Mouse (Mus musculus): Measurements from ENCODE around the gene Zfp92. TPM values are rescaled to one million over a fixed set of nuclear protein-coding genes. Genes with fewer than 3 reads are reported as not detected.

The Zfp92 gene
- polyA plus RNA-seq, 1 experiment from 2014 or later = 0.63 TPM

DNA sequence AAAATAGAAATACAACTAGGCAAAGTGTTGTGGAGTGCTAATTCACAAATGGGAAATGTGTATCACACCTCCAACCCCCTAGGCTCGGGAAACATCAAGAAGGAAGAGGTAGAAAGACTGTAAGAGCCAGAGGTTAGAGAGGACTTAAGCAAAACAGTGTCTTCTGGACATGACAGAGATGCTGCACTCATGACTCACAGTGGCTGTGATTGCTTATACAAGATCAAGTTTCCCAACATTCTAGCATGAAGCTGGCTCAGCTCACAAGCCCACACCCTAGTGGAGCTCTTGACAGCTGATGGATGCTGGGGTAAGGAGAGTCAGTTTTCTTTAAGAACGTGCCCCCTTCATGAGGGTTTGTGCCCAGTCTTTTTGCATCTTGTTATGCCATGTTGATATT is 30.5 kb downstream of the Zfp92 start:
- no peak for ATAC-seq
- H3K36me3 ChIP-seq = peaks cover 8% of the 10 kb centered on the region
- no peak overlapping the region for H3K27ac ChIP-seq
- no peak overlapping the region for H3K9ac ChIP-seq (replicated peaks)
- H3K4me2 ChIP-seq (replicated peaks) = no peak overlapping the region
- no peaks in the 10 kb centered on the region for H3K27me3 ChIP-seq
- H3K4me1 ChIP-seq (replicated peaks) = no peaks in the 10 kb centered on the region
- 68% methylated on average over 2 of the region's 2 CpGs for WGBS
- H3K9me3 ChIP-seq = no peaks in the 10 kb centered on the region
- no peak overlapping the region for H3K4me3 ChIP-seq (replicated peaks)

DNA sequence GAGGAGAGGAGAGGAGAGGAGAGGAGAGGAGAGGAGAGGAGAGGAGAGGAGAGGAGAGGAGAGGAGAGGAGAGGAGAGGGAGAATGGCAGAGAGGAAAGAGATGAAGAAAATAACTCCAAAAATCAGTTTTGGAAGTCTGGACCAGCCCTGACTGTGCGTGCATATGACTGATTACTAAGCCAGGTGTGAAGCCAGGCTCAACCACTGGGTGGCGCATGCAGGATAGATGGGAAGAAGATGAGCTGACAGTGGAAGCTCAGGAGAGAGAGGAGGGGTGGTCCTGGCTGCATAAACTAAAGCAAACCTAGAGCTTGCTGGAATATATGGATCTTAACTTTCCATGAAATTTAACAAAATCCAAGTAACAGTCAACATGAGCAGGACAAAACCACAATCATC is 41.1 kb downstream of the Zfp92 start:
- Histone ChIP-seq H3K4me3 (replicated peaks) (no peak overlapping the region), H3K4me2 (replicated peaks) (no peak overlapping the region), H3K9ac (replicated peaks) (no peak overlapping the region), H3K9me3 (no peaks in the 10 kb centered on the region), H3K27ac (no peak overlapping the region), H3K27me3 (no peaks in the 10 kb centered on the region), H3K36me3 (peaks cover 7% of the 10 kb centered on the region), H3K4me1 (replicated peaks) (no peaks in the 10 kb centered on the region)
- ATAC-seq = no peak
- 33% methylated on average over 2 of the region's 2 CpGs for whole genome bisulfite sequencing

DNA sequence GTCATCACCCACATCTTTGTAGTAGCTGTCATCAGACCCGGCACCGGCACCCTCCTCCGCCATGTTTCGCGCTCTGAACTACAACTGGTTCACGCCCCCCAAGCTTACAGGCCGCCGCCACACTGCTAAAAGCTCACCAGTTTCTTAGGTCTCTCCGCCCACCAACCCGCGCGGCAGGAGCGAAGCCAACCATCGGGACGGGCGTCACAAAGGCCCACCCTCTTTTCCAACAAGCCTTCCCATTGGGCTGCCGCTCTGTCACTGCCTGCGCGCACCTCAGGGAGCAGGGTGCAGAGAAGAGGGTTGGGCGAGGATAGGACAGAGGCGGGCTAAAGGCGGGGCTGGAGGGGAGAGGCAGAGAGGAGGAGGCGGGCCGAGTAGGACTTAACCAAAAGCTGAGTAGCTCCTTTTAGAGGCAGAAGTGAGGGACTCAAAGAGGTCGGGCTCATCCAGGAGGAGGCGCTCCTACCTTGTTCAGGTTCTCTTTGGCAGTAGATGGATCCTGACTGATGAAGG is 48.0 kb downstream of the Zfp92 start, which contains the start of gene Haus7:
Gene Haus7 (minus strand): TSS at position 168 of the 516 bp plus-strand sequence.
- 21% methylated on average over 26 of the region's 26 CpGs for WGBS
- H3K9me3 ChIP-seq = no peaks in the 10 kb centered on the region
- no peaks in the 10 kb centered on the region for H3K36me3 ChIP-seq
- H3K27ac ChIP-seq = peak within 1 kb of the TSS; percentile 60; the same call in 1 of the 2 replicates
- peak within 1 kb of the TSS; percentile 68 for H3K9ac ChIP-seq (replicated peaks)
- ATAC-seq = peak; percentile 100
- peak within 1 kb of the TSS; percentile 61 for H3K4me2 ChIP-seq (replicated peaks)
- H3K4me3 ChIP-seq (replicated peaks) = peak within 1 kb of the TSS; percentile 53
- no peaks in the 10 kb centered on the region for H3K27me3 ChIP-seq
- peaks cover 12% of the 10 kb centered on the region for H3K4me1 ChIP-seq (replicated peaks)

DNA sequence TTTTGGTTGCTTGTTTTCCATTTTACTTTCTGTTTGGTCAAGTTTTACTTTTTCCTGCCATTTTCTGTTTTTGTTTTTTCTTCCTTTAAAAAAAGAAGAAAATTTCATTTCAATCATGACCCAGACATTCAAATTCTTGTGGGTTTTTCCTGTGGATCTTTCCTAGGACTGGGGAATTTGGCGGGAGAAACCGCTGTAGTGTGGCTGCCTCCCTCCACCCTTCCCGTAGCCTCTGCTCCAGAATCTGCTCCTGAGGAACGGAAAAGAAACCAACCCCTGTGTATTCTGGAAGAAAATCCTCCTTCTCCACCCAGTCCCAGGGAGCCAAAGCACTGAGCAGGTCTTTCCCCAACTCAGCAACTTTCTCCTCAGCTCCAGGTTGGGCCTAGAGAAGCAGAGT is 49.9 kb downstream of the Zfp92 start:
- 72% methylated on average over 4 of the region's 4 CpGs for WGBS

DNA sequence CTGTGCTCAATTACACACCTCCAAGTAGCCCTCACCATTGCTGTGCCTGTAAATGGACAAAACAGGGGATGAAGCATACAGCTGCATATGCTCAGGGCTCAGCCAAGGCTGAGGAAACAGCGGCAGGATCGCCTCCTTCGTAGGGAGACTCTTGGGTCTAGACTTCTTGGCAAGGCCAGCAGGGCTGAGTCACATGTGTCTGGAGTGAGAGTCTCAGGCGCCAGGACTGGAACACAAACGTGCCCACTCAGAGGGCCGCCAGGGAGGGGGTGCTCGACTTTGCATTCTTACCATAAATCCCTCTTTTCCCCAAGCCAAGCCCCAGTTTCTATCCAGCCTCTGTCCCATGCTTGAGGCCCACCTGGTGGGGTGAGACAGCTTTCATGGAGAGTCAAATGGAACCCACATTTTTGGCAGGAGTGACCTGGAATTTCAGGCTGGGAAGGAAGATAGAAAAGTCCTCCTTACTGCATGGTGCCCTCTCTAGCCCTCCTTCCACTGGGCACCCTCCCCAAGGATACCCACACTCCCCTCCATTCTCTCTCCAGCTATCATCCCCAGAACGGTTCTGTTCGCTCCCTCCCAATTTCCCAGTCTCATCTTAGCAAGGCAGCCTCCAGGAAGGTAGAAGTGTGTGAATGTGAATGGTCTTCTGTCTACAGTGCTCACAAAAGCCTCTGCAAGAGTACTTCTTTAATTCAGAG is 54.7 kb downstream of the Zfp92 start:
- ATAC-seq = no peak
- no peak overlapping the region for H3K9ac ChIP-seq (replicated peaks)
- no peaks in the 10 kb centered on the region for H3K9me3 ChIP-seq
- H3K4me1 ChIP-seq (replicated peaks) = no peaks in the 10 kb centered on the region
- H3K27ac ChIP-seq = no peak overlapping the region
- no peak overlapping the region for H3K4me3 ChIP-seq (replicated peaks)
- no peaks in the 10 kb centered on the region for H3K27me3 ChIP-seq
- H3K36me3 ChIP-seq = no peaks in the 10 kb centered on the region
- 74% methylated on average over 9 of the region's 9 CpGs for WGBS
- no peak overlapping the region for H3K4me2 ChIP-seq (replicated peaks)

More for the DNA sequence above, 49.9 kb downstream of the Zfp92 start:
- H3K27ac ChIP-seq = no peak overlapping the region
- H3K4me3 ChIP-seq (replicated peaks) = no peak overlapping the region
- no peaks in the 10 kb centered on the region for H3K27me3 ChIP-seq
- H3K36me3 ChIP-seq = no peaks in the 10 kb centered on the region
- no peak for ATAC-seq
- H3K9me3 ChIP-seq = no peaks in the 10 kb centered on the region
- no peak overlapping the region for H3K4me2 ChIP-seq (replicated peaks)
- H3K9ac ChIP-seq (replicated peaks) = no peak overlapping the region
- H3K4me1 ChIP-seq (replicated peaks) = peaks cover 12% of the 10 kb centered on the region

DNA sequence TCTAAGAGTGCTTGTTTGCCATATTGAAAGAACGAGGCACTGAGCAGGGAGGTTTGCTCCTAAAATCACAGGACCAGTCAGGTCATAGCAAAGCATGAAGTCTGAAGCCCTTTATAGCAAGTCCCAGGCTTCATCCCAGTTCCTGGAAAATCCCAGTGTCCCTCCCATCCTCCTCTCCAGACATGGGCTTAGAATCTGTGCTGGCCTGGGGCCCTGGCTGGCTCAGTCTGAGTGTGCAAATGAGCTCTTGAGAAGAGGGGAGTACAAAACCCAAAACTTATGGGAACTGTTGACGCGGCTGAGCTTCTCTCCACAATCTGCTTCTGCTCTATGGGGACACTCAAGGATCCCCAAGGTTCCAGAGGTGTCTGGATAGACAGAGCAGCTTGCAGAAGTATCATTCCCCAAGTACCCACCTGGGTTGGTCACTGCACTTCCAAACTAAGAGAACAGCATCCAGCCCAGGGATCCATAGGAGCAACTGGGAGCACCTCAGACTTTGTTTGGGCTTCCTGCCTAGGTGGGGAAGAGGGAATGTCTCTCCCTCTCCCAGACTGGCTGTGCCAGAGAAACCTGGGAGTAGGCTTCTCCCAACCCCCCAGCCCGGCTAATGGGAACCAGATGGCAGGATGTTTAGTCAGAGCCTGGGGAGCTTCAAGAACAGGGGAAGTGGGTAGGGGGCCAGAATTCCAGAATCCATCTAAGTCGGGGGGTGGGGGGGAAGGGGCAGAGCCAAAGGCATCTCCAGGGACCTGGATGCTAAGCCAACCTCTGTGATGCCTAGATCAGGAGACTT is 56.7 kb downstream of the Zfp92 start:
- Histone ChIP-seq H3K27me3 (no peaks in the 10 kb centered on the region), H3K36me3 (no peaks in the 10 kb centered on the region), H3K9ac (replicated peaks) (no peak overlapping the region), H3K4me2 (replicated peaks) (no peak overlapping the region), H3K9me3 (no peaks in the 10 kb centered on the region), H3K27ac (no peak overlapping the region), H3K4me3 (replicated peaks) (no peak overlapping the region), H3K4me1 (replicated peaks) (no peaks in the 10 kb centered on the region)
- WGBS = 80% methylated on average over 5 of the region's 5 CpGs
- no peak for ATAC-seq

DNA sequence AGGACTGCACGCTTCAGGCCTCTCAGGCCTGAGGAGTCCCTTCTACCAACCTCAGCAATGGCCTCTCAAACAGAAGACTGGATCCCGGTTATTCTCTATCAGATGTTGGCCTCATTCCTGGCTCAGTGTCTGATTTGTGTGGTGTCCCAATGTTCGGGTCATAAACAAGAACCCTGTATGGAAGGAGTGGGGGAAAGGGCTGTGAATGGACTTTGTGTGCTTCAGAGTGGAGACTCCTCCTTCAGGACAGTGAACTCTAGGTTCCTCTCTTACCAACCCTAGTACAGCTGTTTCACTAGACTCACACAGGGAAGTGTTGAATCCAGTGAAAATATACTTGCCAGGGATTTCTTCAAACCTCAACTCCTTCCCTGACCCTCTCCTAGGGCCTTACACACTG is 57.4 kb downstream of the Zfp92 start:
- no peaks in the 10 kb centered on the region for H3K27me3 ChIP-seq
- H3K9me3 ChIP-seq = no peaks in the 10 kb centered on the region
- no peak overlapping the region for H3K27ac ChIP-seq
- no peak overlapping the region for H3K9ac ChIP-seq (replicated peaks)
- no peak overlapping the region for H3K4me2 ChIP-seq (replicated peaks)
- H3K36me3 ChIP-seq = no peaks in the 10 kb centered on the region
- no peak for ATAC-seq
- no peak overlapping the region for H3K4me3 ChIP-seq (replicated peaks)
- H3K4me1 ChIP-seq (replicated peaks) = no peaks in the 10 kb centered on the region
- WGBS = 73% methylated on average over 3 of the region's 3 CpGs

DNA sequence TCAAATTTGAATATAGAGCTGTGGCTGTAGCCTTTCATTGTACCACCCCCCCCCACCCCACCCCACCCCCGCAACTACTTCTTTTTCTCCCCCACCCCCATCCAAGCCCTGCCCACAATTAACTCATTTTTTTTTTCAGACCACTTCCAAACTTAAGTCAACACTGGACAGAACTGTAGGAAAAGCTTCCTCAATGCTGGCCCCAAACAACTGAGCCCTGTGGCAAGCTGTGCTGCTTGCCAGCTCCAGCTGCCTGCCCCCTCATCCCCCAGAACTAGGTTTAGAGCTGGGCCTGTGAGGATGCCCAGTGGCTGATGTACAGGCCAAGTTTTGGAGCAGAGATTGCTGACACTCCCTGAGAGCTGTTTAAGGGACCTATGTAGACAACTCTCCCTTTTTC is 57.9 kb downstream of the Zfp92 start:
- Histone ChIP-seq H3K4me1 (replicated peaks) (no peaks in the 10 kb centered on the region), H3K36me3 (no peaks in the 10 kb centered on the region), H3K4me2 (replicated peaks) (no peak overlapping the region), H3K9ac (replicated peaks) (no peak overlapping the region), H3K27ac (no peak overlapping the region), H3K9me3 (no peaks in the 10 kb centered on the region), H3K27me3 (no peaks in the 10 kb centered on the region), H3K4me3 (replicated peaks) (no peak overlapping the region)
- ATAC-seq = no peak
- 60% methylated on average over 1 of the region's 1 CpGs for WGBS

DNA sequence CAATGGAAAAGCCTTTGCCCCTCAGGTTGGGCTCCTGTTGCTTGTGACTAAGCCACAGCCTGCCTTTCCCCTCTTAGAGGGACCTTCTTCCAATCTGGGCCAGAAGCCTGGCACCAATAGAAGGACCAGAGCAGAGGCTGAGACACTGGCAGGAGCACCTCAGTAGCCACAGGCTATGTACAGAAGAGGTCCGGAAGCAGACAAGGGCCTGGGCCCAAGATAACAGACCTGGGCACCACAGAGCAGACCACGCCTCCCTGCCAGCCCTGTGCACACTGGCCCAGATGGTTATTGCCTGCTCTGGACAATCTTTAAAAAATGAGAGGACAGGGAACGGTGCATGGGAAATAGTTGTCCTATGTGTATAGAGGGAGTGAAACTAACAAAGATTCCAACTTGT is 60.9 kb downstream of the Zfp92 start:
- no peak overlapping the region for H3K27ac ChIP-seq
- no peak for ATAC-seq
- no peak overlapping the region for H3K4me3 ChIP-seq (replicated peaks)
- H3K27me3 ChIP-seq = no peaks in the 10 kb centered on the region
- H3K4me1 ChIP-seq (replicated peaks) = no peaks in the 10 kb centered on the region
- 81% methylated on average over 3 of the region's 3 CpGs for WGBS
- H3K36me3 ChIP-seq = no peaks in the 10 kb centered on the region
- no peak overlapping the region for H3K4me2 ChIP-seq (replicated peaks)
- H3K9me3 ChIP-seq = no peaks in the 10 kb centered on the region
- no peak overlapping the region for H3K9ac ChIP-seq (replicated peaks)

DNA sequence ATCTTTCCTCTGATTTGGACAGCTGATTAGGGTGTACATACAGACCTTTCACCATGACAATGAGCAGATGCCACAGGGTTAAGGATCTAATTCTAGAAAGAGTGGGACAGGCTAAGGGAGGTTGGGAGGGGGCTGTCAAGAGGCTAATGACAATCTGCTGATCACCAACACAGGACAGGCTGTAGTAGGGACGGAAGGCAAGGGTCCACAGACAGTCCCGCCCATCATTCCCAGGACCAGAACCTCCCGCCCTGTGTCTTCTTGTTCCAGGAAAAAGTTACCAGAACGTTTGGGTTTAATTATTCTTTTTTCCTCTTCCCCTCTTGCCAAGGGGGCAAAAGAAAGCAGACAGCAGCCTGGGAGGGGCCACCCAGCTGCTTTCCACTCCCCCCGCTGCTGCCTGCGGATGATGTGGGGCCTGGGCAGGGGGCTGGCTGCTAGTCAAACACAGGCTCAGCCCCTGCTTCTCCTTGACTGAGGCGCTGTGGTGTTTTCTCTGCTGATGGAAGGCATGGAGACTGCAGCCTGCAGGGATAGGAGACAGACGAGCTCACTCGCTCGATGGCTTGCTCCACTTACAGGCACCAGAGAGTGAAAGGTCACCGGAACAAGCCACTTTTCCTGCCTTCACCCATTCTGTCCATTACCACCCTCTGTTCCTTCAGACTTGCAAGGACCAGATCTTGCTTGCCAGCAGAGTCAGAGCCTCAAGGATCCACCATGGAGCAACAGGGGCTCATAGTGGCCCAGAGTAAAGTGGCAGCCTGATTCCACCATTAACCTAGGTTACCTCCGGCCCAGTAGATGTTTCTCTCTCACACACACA is 63.7 kb downstream of the Zfp92 start:
- Histone ChIP-seq H3K4me2 (replicated peaks) (no peak overlapping the region), H3K4me1 (replicated peaks) (no peaks in the 10 kb centered on the region), H3K9ac (replicated peaks) (no peak overlapping the region), H3K27me3 (no peaks in the 10 kb centered on the region), H3K36me3 (no peaks in the 10 kb centered on the region), H3K27ac (no peak overlapping the region), H3K4me3 (replicated peaks) (no peak overlapping the region), H3K9me3 (no peaks in the 10 kb centered on the region)
- ATAC-seq = no peak
- WGBS = 69% methylated on average over 12 of the region's 12 CpGs

DNA sequence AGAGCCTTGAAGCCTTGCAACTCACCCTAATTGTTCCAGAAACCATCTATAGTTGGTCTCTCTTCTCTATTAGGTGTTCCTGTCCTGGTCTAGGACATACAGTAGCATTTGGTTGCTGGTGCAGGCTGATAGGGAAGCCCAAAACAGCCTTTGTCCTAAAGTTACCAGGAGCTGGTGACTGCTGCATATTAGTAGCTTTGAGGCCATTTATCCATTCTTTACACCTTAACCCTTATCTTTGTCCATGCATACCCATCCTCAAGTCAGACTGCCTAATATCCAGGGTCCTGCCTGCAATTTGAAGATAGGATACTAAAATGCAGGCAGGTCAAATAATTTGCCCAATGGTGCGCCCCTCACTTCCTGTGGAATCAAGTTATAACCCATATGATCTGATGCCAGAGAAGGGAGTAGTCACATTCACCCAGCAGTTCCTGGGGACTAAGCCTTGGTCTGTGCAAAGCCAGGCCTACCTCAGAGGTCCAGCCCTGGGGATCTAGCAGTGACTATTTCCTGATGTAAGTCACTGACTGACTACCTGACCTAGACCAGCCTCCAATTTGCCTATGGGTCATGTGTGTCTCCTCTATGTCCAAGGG is 64.9 kb downstream of the Zfp92 start:
- no peaks in the 10 kb centered on the region for H3K4me1 ChIP-seq (replicated peaks)
- no peaks in the 10 kb centered on the region for H3K27me3 ChIP-seq
- H3K4me3 ChIP-seq (replicated peaks) = no peak overlapping the region
- no peak overlapping the region for H3K9ac ChIP-seq (replicated peaks)
- H3K27ac ChIP-seq = no peak overlapping the region
- H3K4me2 ChIP-seq (replicated peaks) = no peak overlapping the region
- H3K36me3 ChIP-seq = no peaks in the 10 kb centered on the region
- 93% methylated on average over 1 of the region's 1 CpGs for WGBS
- no peak for ATAC-seq
- H3K9me3 ChIP-seq = no peaks in the 10 kb centered on the region

Data from midbrain, embryonic 13.5 days (tissue).